Mouse (Mus musculus): ENCODE measurements around the gene Olfr308.
"Not testable (repeated sequence)": the region's sequence is repeated elsewhere in the genome, so short reads cannot be mapped to it uniquely, and the experiment has no call there.

The Olfr308 gene

DNA sequence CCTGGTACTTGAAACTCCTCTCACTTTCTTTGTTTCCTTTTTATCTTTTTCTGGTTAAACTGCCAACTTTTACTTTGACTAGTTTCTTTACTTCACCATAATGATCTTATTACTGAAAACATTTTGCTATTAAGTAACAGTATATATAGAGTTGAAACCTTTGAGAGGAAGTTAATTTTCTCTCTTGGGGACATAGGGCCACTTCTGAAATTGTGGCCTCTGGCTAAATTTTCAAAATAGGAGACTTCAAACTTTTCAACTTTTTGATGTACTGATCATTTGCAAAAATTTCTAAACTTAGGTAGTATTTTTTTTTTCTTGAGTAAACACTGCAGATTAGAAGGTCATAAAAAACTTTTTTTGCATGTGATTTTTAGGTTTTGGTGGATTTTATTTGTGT lies at the start of gene Olfr308:
TSS of gene Olfr308 (minus strand) at position 101 of the 400 bp plus-strand sequence.
- DNase-seq (ENCODE audit: extremely low read depth, insufficient read length, low spot score) = no peak

DNA sequence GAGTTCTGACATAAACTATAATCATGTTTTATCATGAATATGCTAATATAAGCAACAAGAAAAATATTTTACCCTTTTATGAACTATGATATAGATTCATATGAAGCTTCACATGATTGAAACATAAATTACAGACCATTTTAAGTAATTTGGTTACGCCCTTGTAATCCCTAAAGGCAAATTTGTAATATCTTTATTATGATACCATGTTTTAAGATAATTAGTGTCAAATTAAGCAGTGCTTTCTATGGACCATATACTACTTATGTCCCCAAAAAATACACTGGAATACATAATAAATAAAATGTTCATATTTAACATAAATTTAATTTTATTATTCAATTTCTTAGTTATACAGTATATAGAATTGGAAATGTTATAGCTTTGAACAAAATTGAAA lies 41.4 kb upstream of the Olfr308 start, which contains the start of gene Olfr305:
TSS of gene Olfr305 (minus strand) at position 101 of the 400 bp plus-strand sequence.
- DNase-seq (ENCODE audit: extremely low read depth, insufficient read length, low spot score) = no peak

DNA sequence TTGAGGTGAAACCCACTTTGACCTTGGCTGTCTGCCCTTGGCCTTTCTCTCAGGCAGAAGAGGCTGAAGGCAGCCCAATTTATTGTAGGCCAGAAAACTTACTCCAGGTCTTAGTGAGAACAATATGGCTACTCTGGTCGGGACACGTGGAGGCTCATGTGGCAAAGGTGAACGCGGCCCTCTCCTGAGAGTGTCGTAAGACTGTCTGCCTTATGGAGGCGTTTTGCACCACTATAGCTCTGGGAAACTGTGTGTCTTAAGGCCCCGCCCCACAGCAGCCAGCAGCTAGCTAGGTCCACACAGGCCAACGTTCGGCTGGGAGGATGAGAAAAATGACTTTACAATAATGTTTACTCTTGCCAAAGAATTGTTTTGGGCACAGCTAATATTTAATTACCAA lies 20.9 kb upstream of the Olfr308 start:
- not testable (repeated sequence) for DNase-seq (ENCODE audit: extremely low read depth, insufficient read length, low spot score)

DNA sequence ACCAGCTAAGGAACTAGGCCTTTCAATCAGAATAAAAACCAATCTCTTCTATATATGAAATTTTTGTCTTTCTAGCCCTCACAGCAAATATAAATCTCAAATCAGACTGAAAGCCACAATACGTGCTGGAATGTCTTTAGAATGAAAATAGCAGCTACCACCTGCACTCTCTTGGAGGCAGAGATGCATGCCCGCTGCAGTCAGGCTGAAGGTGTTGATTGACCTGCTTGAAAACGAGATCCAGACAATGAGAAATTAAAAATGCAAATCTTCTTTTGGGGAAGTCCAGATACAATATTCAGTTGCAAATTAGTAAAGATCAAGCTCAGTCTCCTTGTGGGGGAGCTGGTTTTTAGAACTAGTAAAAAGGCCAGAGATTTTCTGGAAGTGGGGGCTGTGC lies 18.8 kb upstream of the Olfr308 start:
- no peak for DNase-seq (ENCODE audit: extremely low read depth, insufficient read length, low spot score)

DNA sequence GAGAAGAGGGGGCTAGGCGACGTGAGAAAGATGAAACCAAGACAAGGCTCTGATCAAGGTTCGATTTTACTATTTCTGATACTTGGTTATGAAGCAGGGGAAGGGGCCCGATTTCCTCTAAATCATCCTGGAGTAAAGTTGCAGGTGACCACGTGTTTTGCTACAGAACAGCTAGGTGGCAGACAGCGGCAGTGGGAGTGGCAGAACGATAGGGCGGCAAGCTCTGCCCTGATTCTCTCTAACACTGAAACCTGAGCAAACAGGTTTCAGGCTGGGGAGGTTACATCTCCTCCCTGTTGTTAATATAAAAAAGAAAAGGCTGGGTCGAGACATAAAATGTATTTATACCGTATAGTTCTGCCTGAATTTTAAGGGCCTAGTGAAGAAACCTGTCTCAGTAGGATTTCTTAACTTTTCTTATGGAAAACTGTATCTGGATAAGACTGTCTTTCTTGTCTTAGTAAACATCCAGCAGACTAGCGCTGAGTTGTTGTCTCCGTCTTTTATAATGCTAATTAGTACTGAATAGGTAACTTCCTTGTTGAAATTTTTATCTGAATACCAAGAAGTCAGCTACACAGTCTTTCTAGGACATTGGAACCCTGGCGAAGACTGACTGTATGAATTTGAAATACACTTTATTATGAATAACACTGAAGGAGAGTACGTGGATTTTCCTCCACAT lies 17.6 kb upstream of the Olfr308 start:
- DNase-seq (ENCODE audit: extremely low read depth, insufficient read length, low spot score) = no peak

DNA sequence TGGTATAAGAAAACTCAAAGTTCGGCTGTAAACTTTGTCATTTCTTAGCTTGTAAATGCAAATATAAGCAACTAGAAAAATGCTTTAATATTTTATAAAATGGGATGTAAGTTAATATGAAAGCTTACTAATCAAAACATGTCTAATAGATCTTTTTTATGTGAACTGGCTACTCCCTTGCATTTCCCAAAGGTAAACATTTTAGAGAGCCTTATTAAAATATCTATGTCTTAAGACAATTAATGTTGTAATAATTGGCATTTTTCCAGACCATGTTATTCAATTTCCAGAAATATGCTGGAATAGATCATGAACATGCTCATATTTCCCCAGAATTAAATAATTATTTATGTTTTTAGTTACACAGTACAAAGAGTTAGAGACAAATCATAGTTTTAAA lies 12.1 kb upstream of the Olfr308 start, which contains the start of gene Olfr307:
TSS of gene Olfr307 (minus strand) at position 101 of the 400 bp plus-strand sequence.
- DNase-seq (ENCODE audit: extremely low read depth, insufficient read length, low spot score) = no peak

DNA sequence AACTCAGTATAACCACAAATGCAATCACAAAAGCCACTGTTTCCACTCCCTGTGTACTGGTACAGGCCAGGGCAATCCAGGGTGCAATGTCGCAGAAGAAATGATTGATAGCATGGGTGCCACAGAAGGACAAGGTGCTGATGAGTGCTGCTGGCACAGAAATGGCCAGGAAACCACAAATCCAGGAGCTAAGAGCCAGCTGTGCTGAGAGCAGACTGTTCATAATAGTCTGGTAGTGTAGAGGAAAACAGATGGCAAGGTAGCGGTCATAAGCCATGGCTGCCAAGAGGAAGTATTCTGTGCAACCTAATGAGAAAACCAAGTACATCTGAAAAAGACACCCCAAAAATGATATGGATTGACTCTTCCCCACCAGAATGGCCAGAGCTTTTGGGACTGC lies 4.1 kb downstream of the Olfr308 start:
- DNase-seq (ENCODE audit: extremely low read depth, insufficient read length, low spot score) = no peak

DNA sequence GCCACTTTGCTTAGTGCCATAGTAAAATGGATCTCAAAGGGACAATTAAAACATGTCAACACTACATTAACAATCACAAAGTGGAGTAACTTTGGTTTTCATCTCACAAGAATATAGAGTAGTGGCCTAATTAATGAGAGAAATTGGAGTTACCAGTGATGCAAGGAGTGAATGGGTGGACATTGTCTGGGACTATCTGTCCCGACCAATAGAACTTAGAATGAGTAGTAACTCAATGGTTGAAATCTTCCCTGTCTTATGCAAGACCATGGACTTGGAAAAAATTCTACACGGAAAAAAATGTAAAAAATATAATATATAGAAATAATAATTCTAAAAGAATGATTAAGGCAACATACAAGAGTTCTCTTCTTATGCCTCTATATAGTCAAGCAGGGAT lies 11.8 kb downstream of the Olfr308 start, which contains the start of gene Olfr309:
TSS of gene Olfr309 (minus strand) at position 101 of the 400 bp plus-strand sequence.
- DNase-seq (ENCODE audit: extremely low read depth, insufficient read length, low spot score) = no peak

DNA sequence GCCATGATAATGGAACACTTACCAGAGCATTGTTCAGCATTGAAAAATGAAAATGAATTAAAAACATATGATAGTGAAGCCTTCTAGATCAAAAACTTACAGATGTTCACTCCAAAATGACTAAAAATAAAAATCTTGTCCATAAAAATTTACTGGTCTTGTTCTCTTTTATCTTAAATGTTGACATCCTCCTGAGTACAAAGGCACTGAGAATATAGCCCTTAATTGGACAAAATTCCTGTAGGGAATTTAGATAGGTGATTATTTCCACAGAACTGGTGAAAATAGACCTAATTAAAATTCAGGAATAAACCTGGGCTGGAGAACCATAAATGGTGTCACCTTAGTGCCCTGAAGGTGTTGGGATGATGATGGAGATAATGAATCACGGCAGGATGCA lies 48.4 kb downstream of the Olfr308 start, which contains the start of gene Olfr310:
TSS of gene Olfr310 (minus strand) at position 101 of the 400 bp plus-strand sequence.
- DNase-seq (ENCODE audit: extremely low read depth, insufficient read length, low spot score) = no peak
